Mouse (Mus musculus) brain, embryonic 14.5 days (tissue): Measurements from ENCODE around the gene Sh3bgrl.

Experiments
- CTCF ChIP-seq: fragments of 200-500 bp; IDR thresholded peaks from 2 replicates; pipeline ENCODE4 v1.5.1; 2012; ENCODE audit warnings: inconsistent platforms, mild to moderate bottlenecking, moderate library complexity, borderline replicate concordance; ENCODE audit not compliant: insufficient read depth, insufficient read length; ENCODE audit errors: extremely low read depth
- POLR2A ChIP-seq: fragments of 200-500 bp; IDR thresholded peaks from 2 replicates; pipeline ENCODE4 v1.6.1; 2012; ENCODE audit warnings: mild to moderate bottlenecking, inconsistent platforms, borderline replicate concordance; ENCODE audit not compliant: poor library complexity, insufficient read depth, insufficient read length, severe bottlenecking; ENCODE audit errors: extremely low read depth

- TF ChIP-seq CTCF = no peak
- TF ChIP-seq POLR2A = no peak
These were observed 27.5 kb downstream of the Sh3bgrl start for GRCm38 (mm10) chrX:109122670-109123069.
